Mouse (Mus musculus) cortical plate, adult 2 months (tissue): ENCODE measurements around the gene E430018J23Rik.

Experiments
- CTCF ChIP-seq: fragments of 200-500 bp; IDR thresholded peaks from 2 replicates; pipeline ENCODE4 v1.5.1; 2011; ENCODE audit warnings: mild to moderate bottlenecking, control low read depth, low read length; ENCODE audit not compliant: insufficient read depth; ENCODE audit errors: extremely low read depth
- POLR2A ChIP-seq: fragments of 200-500 bp; IDR thresholded peaks from 2 replicates; pipeline ENCODE4 v1.6.1; 2011; ENCODE audit warnings: mild to moderate bottlenecking, low read length, control low read depth; ENCODE audit not compliant: insufficient read depth; ENCODE audit errors: extremely low read depth

GRCm38 (mm10) chr7:127426354-127426753 lies 32.9 kb upstream of the E430018J23Rik start:
- TF ChIP-seq POLR2A: no peak
- no peak for TF ChIP-seq CTCF
